Mouse (Mus musculus): ENCODE data around the gene Gm16427. TPM values are rescaled to one million over a fixed set of nuclear protein-coding genes. Genes with fewer than 3 reads are reported as not detected.
"Not testable (repeated sequence)": the region's sequence is repeated elsewhere in the genome, so short reads cannot be mapped to it uniquely, and the experiment has no call there.

The Gm16427 gene
- total RNA-seq (2017), result not detected in 2 replicates

- not testable (repeated sequence) for ATAC-seq (replicated peaks in 1 of 2; ENCODE audit: insufficient read depth in 1 of 2, low FRiP score in 2 of 2, low TSS enrichment in 1 of 2, low read depth in 1 of 2, poor library complexity in 2 of 2, severe bottlenecking in 2 of 2)
These were observed at the start of gene Gm16427 for GRCm38 (mm10) chr5:93540100-93540499. TSS of gene Gm16427 (minus strand) at chr5:93540200.

Other genes starting within 250 kb of the Gm16427 start
- gene C87414, start 131.4 kb upstream of the Gm16427 start, total RNA-seq (2017), result not detected in 2 replicates